Mouse (Mus musculus): ENCODE results near the gene Shroom4. TPM values are rescaled to one million over a fixed set of nuclear protein-coding genes. Genes with fewer than 3 reads are reported as not detected.
A peak's percentile ranks its signal among the peaks of the same experiment; 100 is the strongest.
"Not testable (repeated sequence)": the region's sequence is repeated elsewhere in the genome, so short reads cannot be mapped to it uniquely, and the experiment has no call there.

The Shroom4 gene
- polyA plus RNA-seq, 1 experiment from 2014 or later = 5.4 TPM

GRCm38 (mm10) chrX:6435260-6435659 is 35.6 kb downstream of the Shroom4 start:
- H3K27me3 ChIP-seq (ENCODE audit: poor library complexity, severe bottlenecking) = no peaks in the 10 kb centered on the region
- H3K4me1 ChIP-seq = peaks cover 8% of the 10 kb centered on the region
- no peaks in the 10 kb centered on the region for H3K36me3 ChIP-seq (replicated peaks)
- no peak overlapping the region for H3K27ac ChIP-seq
- 82% methylated on average over 2 of the region's 2 CpGs for WGBS
- H3K9me3 ChIP-seq = no peaks in the 10 kb centered on the region
- H3K4me3 ChIP-seq = no peak overlapping the region
- no peak for DNase-seq (ENCODE audit: extremely low spot score, low spot score)

- Histone ChIP-seq H3K36me3 (replicated peaks) (no peaks in the 10 kb centered on the region), H3K27ac (no peak overlapping the region), H3K4me3 (no peak overlapping the region), H3K27me3 (ENCODE audit: poor library complexity, severe bottlenecking) (no peaks in the 10 kb centered on the region), H3K9me3 (no peaks in the 10 kb centered on the region), H3K4me1 (peaks cover 15% of the 10 kb centered on the region; the same call in 1 of the 2 replicates)
- no peak for DNase-seq (ENCODE audit: extremely low spot score, low spot score)
- WGBS = 73% methylated on average over 1 of the region's 1 CpGs
Observed at GRCm38 (mm10) chrX:6446422-6446821, 46.8 kb downstream of the Shroom4 start.

GRCm38 (mm10) chrX:6448001-6448400 is 48.3 kb downstream of the Shroom4 start:
- Histone ChIP-seq H3K27ac (no peak overlapping the region), H3K36me3 (replicated peaks) (no peaks in the 10 kb centered on the region), H3K4me3 (no peak overlapping the region), H3K4me1 (peaks cover 15% of the 10 kb centered on the region; the same call in 1 of the 2 replicates), H3K27me3 (ENCODE audit: poor library complexity, severe bottlenecking) (no peaks in the 10 kb centered on the region), H3K9me3 (no peaks in the 10 kb centered on the region)
- 67% methylated on average over 4 of the region's 4 CpGs for WGBS
- no peak for DNase-seq (ENCODE audit: extremely low spot score, low spot score)

DNA sequence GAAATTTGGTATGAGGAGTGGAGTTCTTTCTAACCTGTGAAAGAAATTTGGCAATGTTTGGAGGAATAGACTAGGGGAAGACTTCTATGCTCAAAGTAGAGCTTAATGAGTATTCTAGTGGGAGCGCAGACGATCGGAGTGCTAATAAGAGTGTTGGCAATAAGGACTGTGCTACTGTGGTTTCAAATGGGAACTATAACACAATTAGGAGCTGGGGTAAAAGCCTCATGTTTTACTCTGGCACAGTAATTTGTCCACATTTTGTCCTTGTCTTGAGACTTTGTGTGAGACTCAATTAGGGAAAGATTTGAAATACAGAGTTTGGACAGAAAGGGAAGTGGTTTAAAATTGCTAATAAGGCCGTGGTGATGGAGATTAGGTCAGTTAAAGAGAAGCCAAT is 53.6 kb downstream of the Shroom4 start:
- DNase-seq (ENCODE audit: extremely low spot score, low spot score) = no peak
- Histone ChIP-seq H3K9me3 (no peaks in the 10 kb centered on the region), H3K4me3 (no peak overlapping the region), H3K4me1 (no peaks in the 10 kb centered on the region), H3K36me3 (replicated peaks) (no peaks in the 10 kb centered on the region), H3K27ac (no peak overlapping the region), H3K27me3 (ENCODE audit: poor library complexity, severe bottlenecking) (no peaks in the 10 kb centered on the region)
- WGBS = 77% methylated on average over 4 of the region's 4 CpGs

DNA sequence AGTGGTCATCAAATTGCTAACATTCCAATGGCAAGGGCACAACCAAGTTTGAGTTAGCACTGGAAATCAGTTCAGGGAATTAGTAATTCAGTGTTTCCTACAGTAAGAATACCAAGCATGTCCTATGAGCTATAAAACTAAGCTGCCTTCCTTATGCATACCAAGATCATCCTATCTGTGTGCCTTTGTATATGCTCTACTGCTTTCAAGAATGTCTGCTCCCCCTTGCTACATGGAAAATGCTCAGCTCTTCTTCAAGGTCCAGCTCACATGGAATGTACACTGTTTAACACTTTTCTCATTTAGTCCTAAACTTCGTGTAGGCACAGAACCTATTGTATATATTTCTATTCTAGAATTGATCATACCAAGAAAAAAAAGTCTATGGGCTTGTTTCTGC is 69.6 kb downstream of the Shroom4 start:
- not testable (repeated sequence) for H3K4me1 ChIP-seq; DNase-seq (ENCODE audit: extremely low spot score, low spot score); H3K36me3 ChIP-seq (replicated peaks); H3K27ac ChIP-seq; H3K4me3 ChIP-seq; H3K9me3 ChIP-seq; H3K27me3 ChIP-seq (ENCODE audit: poor library complexity, severe bottlenecking)
- no CpG with 5 or more reads among the region's 1 CpGs for WGBS

DNA sequence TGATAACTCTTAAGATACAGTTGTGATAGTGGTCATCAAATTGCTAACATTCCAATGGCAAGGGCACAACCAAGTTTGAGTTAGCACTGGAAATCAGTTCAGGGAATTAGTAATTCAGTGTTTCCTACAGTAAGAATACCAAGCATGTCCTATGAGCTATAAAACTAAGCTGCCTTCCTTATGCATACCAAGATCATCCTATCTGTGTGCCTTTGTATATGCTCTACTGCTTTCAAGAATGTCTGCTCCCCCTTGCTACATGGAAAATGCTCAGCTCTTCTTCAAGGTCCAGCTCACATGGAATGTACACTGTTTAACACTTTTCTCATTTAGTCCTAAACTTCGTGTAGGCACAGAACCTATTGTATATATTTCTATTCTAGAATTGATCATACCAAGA is 72.9 kb downstream of the Shroom4 start:
- not testable (repeated sequence) for H3K36me3 ChIP-seq (replicated peaks); H3K4me1 ChIP-seq; DNase-seq (ENCODE audit: extremely low spot score, low spot score); H3K27me3 ChIP-seq (ENCODE audit: poor library complexity, severe bottlenecking); H3K9me3 ChIP-seq; H3K27ac ChIP-seq; H3K4me3 ChIP-seq
- WGBS = no CpG with 5 or more reads among the region's 1 CpGs

- Histone ChIP-seq H3K36me3 (replicated peaks) (no peaks in the 10 kb centered on the region), H3K27ac (no peak overlapping the region), H3K9me3 (no peaks in the 10 kb centered on the region), H3K4me3 (no peak overlapping the region), H3K4me1 (no peaks in the 10 kb centered on the region), H3K27me3 (ENCODE audit: poor library complexity, severe bottlenecking) (no peaks in the 10 kb centered on the region)
- DNase-seq (ENCODE audit: extremely low spot score, low spot score) = no peak
- 53% methylated on average over 1 of the region's 1 CpGs for WGBS
Observed at GRCm38 (mm10) chrX:6475177-6475576, 75.5 kb downstream of the Shroom4 start.

GRCm38 (mm10) chrX:6482268-6482667 is 82.6 kb downstream of the Shroom4 start:
- DNase-seq (ENCODE audit: extremely low spot score, low spot score) = no peak
- no peaks in the 10 kb centered on the region for H3K27me3 ChIP-seq (ENCODE audit: poor library complexity, severe bottlenecking)
- peaks cover 15% of the 10 kb centered on the region for H3K4me1 ChIP-seq
- H3K36me3 ChIP-seq (replicated peaks) = no peaks in the 10 kb centered on the region
- H3K4me3 ChIP-seq = no peak overlapping the region
- H3K27ac ChIP-seq = no peak overlapping the region
- WGBS = 87% methylated on average over 4 of the region's 4 CpGs
- H3K9me3 ChIP-seq = no peaks in the 10 kb centered on the region; the same call in 1 of the 2 replicates

- peaks cover 19% of the 10 kb centered on the region for H3K4me1 ChIP-seq
- DNase-seq (ENCODE audit: extremely low spot score, low spot score) = no peak
- H3K27me3 ChIP-seq (ENCODE audit: poor library complexity, severe bottlenecking) = no peaks in the 10 kb centered on the region
- WGBS = 18% methylated on average over 8 of the region's 8 CpGs
- no peak overlapping the region for H3K4me3 ChIP-seq
- no peaks in the 10 kb centered on the region; the same call in 1 of the 2 replicates for H3K9me3 ChIP-seq
- H3K27ac ChIP-seq = peak overlapping the region; percentile 51; the same call in 1 of the 2 replicates
- H3K36me3 ChIP-seq (replicated peaks) = no peaks in the 10 kb centered on the region
Observed at GRCm38 (mm10) chrX:6483817-6484216, 84.2 kb downstream of the Shroom4 start.

- H3K27me3 ChIP-seq (ENCODE audit: poor library complexity, severe bottlenecking) = no peaks in the 10 kb centered on the region
- no peaks in the 10 kb centered on the region for H3K36me3 ChIP-seq (replicated peaks)
- 82% methylated on average over 4 of the region's 4 CpGs for WGBS
Observed at GRCm38 (mm10) chrX:6490433-6490832, 90.8 kb downstream of the Shroom4 start.

GRCm38 (mm10) chrX:6495456-6495855 is 95.8 kb downstream of the Shroom4 start:
- no peak overlapping the region for H3K27ac ChIP-seq
- no peaks in the 10 kb centered on the region for H3K9me3 ChIP-seq
- H3K4me1 ChIP-seq = peaks cover 37% of the 10 kb centered on the region
- no peak overlapping the region for H3K4me3 ChIP-seq
- H3K36me3 ChIP-seq (replicated peaks) = no peaks in the 10 kb centered on the region
- H3K27me3 ChIP-seq (ENCODE audit: poor library complexity, severe bottlenecking) = no peaks in the 10 kb centered on the region
- no peak for DNase-seq (ENCODE audit: extremely low spot score, low spot score)

More at GRCm38 (mm10) chrX:6490433-6490832, 90.8 kb downstream of the Shroom4 start:
- H3K4me3 ChIP-seq = no peak overlapping the region
- no peak for DNase-seq (ENCODE audit: extremely low spot score, low spot score)
- H3K4me1 ChIP-seq = peaks cover 27% of the 10 kb centered on the region
- no peak overlapping the region for H3K27ac ChIP-seq
- H3K9me3 ChIP-seq = no peaks in the 10 kb centered on the region

DNA sequence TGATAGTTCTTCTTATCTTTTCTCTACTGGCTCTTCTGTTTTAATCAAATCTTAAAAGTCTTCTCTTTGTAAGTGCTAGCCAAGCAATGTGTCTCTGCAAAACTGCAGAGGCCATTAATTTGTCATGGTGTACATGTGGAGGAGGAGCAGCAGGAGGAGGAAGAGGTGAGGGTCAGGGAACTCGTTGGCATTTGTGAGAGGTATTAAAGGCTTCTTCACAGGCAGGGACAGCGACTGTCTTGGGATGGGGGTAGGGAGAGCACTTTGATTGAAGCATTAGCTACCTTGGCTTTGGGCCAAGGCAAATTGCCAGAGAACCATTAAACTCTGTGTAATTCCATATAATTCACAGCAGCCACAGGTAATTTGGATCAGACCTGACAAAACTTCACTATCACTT is 96.7 kb downstream of the Shroom4 start:
- Histone ChIP-seq H3K36me3 (replicated peaks) (no peaks in the 10 kb centered on the region), H3K9me3 (no peaks in the 10 kb centered on the region), H3K4me3 (no peak overlapping the region), H3K27me3 (ENCODE audit: poor library complexity, severe bottlenecking) (no peaks in the 10 kb centered on the region), H3K4me1 (peaks cover 34% of the 10 kb centered on the region), H3K27ac (no peak overlapping the region)
- 56% methylated on average over 2 of the region's 2 CpGs for WGBS
- DNase-seq (ENCODE audit: extremely low spot score, low spot score) = no peak

GRCm38 (mm10) chrX:6501850-6502249 is 102.2 kb downstream of the Shroom4 start:
- WGBS = 83% methylated on average over 1 of the region's 1 CpGs
- H3K27ac ChIP-seq = no peak overlapping the region
- no peaks in the 10 kb centered on the region for H3K9me3 ChIP-seq
- H3K4me3 ChIP-seq = no peak overlapping the region
- H3K27me3 ChIP-seq (ENCODE audit: poor library complexity, severe bottlenecking) = no peaks in the 10 kb centered on the region
- peaks cover 6% of the 10 kb centered on the region; the same call in 1 of the 2 replicates for H3K4me1 ChIP-seq
- no peaks in the 10 kb centered on the region for H3K36me3 ChIP-seq (replicated peaks)
- no peak for DNase-seq (ENCODE audit: extremely low spot score, low spot score)

DNA sequence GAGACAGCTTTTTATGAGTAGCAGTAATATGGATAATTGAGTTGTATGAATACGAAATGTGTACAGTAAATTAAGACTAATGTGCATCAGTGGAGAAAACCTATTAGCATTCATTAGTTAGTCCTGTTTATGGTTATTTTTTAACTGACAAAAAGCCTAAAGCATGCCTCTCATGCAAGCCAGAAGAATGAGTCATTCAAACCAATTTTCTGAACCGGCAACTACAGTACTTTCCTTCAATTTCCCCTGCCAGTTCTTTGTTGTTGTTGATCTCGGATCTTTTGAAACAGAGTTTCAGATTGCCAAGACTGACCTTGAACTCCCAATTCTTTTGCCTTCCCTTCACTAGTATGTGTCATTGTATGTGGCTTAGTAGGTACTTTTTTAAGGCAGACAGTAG is 117.6 kb downstream of the Shroom4 start:
- 86% methylated on average over 3 of the region's 3 CpGs for WGBS
- H3K27ac ChIP-seq = no peak overlapping the region
- DNase-seq (ENCODE audit: extremely low spot score, low spot score) = no peak
- no peaks in the 10 kb centered on the region for H3K27me3 ChIP-seq (ENCODE audit: poor library complexity, severe bottlenecking)
- H3K4me3 ChIP-seq = no peak overlapping the region
- no peaks in the 10 kb centered on the region for H3K4me1 ChIP-seq
- H3K9me3 ChIP-seq = no peaks in the 10 kb centered on the region
- H3K36me3 ChIP-seq (replicated peaks) = no peaks in the 10 kb centered on the region
